Mouse (Mus musculus): ENCODE data around the gene Gjd2. TPM values are rescaled to one million over a fixed set of nuclear protein-coding genes. Genes with fewer than 3 reads are reported as not detected.

Gjd2 gene
- total and polyA plus RNA-seq, 2 experiments from 2014 or later, result 11.1 to 73.3 TPM

GRCm38 (mm10) chr2:114047960-114048611 lies 34.7 kb upstream of the Gjd2 start:
- 93% methylated on average over 5 of the region's 5 CpGs for WGBS
- Histone ChIP-seq H3K27ac (ENCODE audit: low read depth, low read length) (no peak overlapping the region), H3K9ac (replicated peaks; ENCODE audit: low read length, poor library complexity, severe bottlenecking) (no peak overlapping the region), H3K4me3 (ENCODE audit: low read depth, low read length) (no peak overlapping the region), H3K9me3 (ENCODE audit: low read length) (no peaks in the 10 kb centered on the region), H3K36me3 (ENCODE audit: insufficient read depth, low read length) (no peaks in the 10 kb centered on the region), H3K27me3 (ENCODE audit: insufficient read depth, low read length) (no peaks in the 10 kb centered on the region), H3K4me1 (ENCODE audit: insufficient read depth, low read length) (no peaks in the 10 kb centered on the region), H3K4me2 (ENCODE audit: low read depth, low read length, poor library complexity, severe bottlenecking) (no peak overlapping the region)
- ATAC-seq (ENCODE audit: low FRiP score), result no peak
- no peak for DNase-seq (ENCODE audit: low spot score)
- TF ChIP-seq CTCF (IDR thresholded peaks at IDR 0.05), result no peak

- TF ChIP-seq CTCF (IDR thresholded peaks at IDR 0.05), result no peak
- WGBS, result 96% methylated on average over 5 of the region's 5 CpGs
- Histone ChIP-seq H3K4me3 (ENCODE audit: low read depth, low read length) (no peak overlapping the region), H3K36me3 (ENCODE audit: insufficient read depth, low read length) (no peaks in the 10 kb centered on the region), H3K9me3 (ENCODE audit: low read length) (no peaks in the 10 kb centered on the region), H3K9ac (replicated peaks; ENCODE audit: low read length, poor library complexity, severe bottlenecking) (no peak overlapping the region), H3K27ac (ENCODE audit: low read depth, low read length) (no peak overlapping the region), H3K4me2 (ENCODE audit: low read depth, low read length, poor library complexity, severe bottlenecking) (no peak overlapping the region), H3K27me3 (ENCODE audit: insufficient read depth, low read length) (no peaks in the 10 kb centered on the region), H3K4me1 (ENCODE audit: insufficient read depth, low read length) (no peaks in the 10 kb centered on the region)
- no peak for DNase-seq (ENCODE audit: low spot score)
- no peak for ATAC-seq (ENCODE audit: low FRiP score)
These were observed 32.8 kb upstream of the Gjd2 start for GRCm38 (mm10) chr2:114046151-114046664.

GRCm38 (mm10) chr2:114037926-114038325 lies 24.5 kb upstream of the Gjd2 start:
- TF ChIP-seq CTCF (IDR thresholded peaks at IDR 0.05), result no peak
- ATAC-seq (ENCODE audit: low FRiP score) (no peak), DNase-seq (ENCODE audit: low spot score) (no peak)
- Histone ChIP-seq H3K9me3 (ENCODE audit: low read length) (no peaks in the 10 kb centered on the region), H3K4me1 (ENCODE audit: insufficient read depth, low read length) (no peaks in the 10 kb centered on the region), H3K27me3 (ENCODE audit: insufficient read depth, low read length) (no peaks in the 10 kb centered on the region), H3K27ac (ENCODE audit: low read depth, low read length) (no peak overlapping the region), H3K4me3 (ENCODE audit: low read depth, low read length) (no peak overlapping the region), H3K4me2 (ENCODE audit: low read depth, low read length, poor library complexity, severe bottlenecking) (no peak overlapping the region), H3K36me3 (ENCODE audit: insufficient read depth, low read length) (no peaks in the 10 kb centered on the region), H3K9ac (replicated peaks; ENCODE audit: low read length, poor library complexity, severe bottlenecking) (no peak overlapping the region)
- 66% methylated on average over 2 of the region's 2 CpGs for WGBS

- Histone ChIP-seq H3K4me1 (ENCODE audit: insufficient read depth, low read length) (no peaks in the 10 kb centered on the region), H3K4me3 (ENCODE audit: low read depth, low read length) (no peak overlapping the region), H3K9me3 (ENCODE audit: low read length) (no peaks in the 10 kb centered on the region), H3K27ac (ENCODE audit: low read depth, low read length) (no peak overlapping the region), H3K9ac (replicated peaks; ENCODE audit: low read length, poor library complexity, severe bottlenecking) (no peak overlapping the region), H3K27me3 (ENCODE audit: insufficient read depth, low read length) (no peaks in the 10 kb centered on the region), H3K4me2 (ENCODE audit: low read depth, low read length, poor library complexity, severe bottlenecking) (no peak overlapping the region), H3K36me3 (ENCODE audit: insufficient read depth, low read length) (no peaks in the 10 kb centered on the region)
- no peak for TF ChIP-seq CTCF (IDR thresholded peaks at IDR 0.05)
- ATAC-seq (ENCODE audit: low FRiP score), result no peak
- DNase-seq (ENCODE audit: low spot score), result no peak
- WGBS, result 50% methylated on average over 2 of the region's 2 CpGs
These were observed 18.8 kb upstream of the Gjd2 start for GRCm38 (mm10) chr2:114032259-114032658.

GRCm38 (mm10) chr2:114023383-114023782 lies 10.0 kb upstream of the Gjd2 start:
- Histone ChIP-seq H3K27ac (ENCODE audit: low read depth, low read length) (no peak overlapping the region), H3K4me1 (ENCODE audit: insufficient read depth, low read length) (no peaks in the 10 kb centered on the region), H3K9me3 (ENCODE audit: low read length) (no peaks in the 10 kb centered on the region), H3K4me2 (ENCODE audit: low read depth, low read length, poor library complexity, severe bottlenecking) (no peak overlapping the region), H3K4me3 (ENCODE audit: low read depth, low read length) (no peak overlapping the region), H3K27me3 (ENCODE audit: insufficient read depth, low read length) (no peaks in the 10 kb centered on the region), H3K36me3 (ENCODE audit: insufficient read depth, low read length) (0 out of 2 replicates have a peak, but pooled peaks cover 2% of the 10 kb centered on the region), H3K9ac (replicated peaks; ENCODE audit: low read length, poor library complexity, severe bottlenecking) (no peak overlapping the region)
- no peak for DNase-seq (ENCODE audit: low spot score)
- 91% methylated on average over 6 of the region's 6 CpGs for WGBS
- no peak for ATAC-seq (ENCODE audit: low FRiP score)
- TF ChIP-seq CTCF (IDR thresholded peaks at IDR 0.05), result no peak

GRCm38 (mm10) chr2:114020210-114020563 lies 6.8 kb upstream of the Gjd2 start:
- Histone ChIP-seq H3K27ac (ENCODE audit: low read depth, low read length) (no peak overlapping the region), H3K4me1 (ENCODE audit: insufficient read depth, low read length) (no peaks in the 10 kb centered on the region; the same call in 1 of the 2 replicates), H3K9ac (replicated peaks; ENCODE audit: low read length, poor library complexity, severe bottlenecking) (no peak overlapping the region), H3K36me3 (ENCODE audit: insufficient read depth, low read length) (0 out of 2 replicates have a peak, but pooled peaks cover 2% of the 10 kb centered on the region), H3K27me3 (ENCODE audit: insufficient read depth, low read length) (no peaks in the 10 kb centered on the region), H3K4me3 (ENCODE audit: low read depth, low read length) (no peak overlapping the region), H3K4me2 (ENCODE audit: low read depth, low read length, poor library complexity, severe bottlenecking) (no peak overlapping the region), H3K9me3 (ENCODE audit: low read length) (no peaks in the 10 kb centered on the region)
- no peak for DNase-seq (ENCODE audit: low spot score)
- TF ChIP-seq CTCF (IDR thresholded peaks at IDR 0.05), result no peak
- no peak for ATAC-seq (ENCODE audit: low FRiP score)

Data from midbrain, postnatal 0 days (tissue).